Mouse (Mus musculus) gonadal fat pad, adult 2 months (tissue): ENCODE results near the gene Grm8. TPM values are rescaled to one million over a fixed set of nuclear protein-coding genes. Genes with fewer than 3 reads are reported as not detected.

ENCODE experiments used
- DNase-seq: peaks from one replicate; pipeline ENCODE4 v3.0.0-alpha.2; 2012; ENCODE audit warnings: low read depth
- polyA plus RNA-seq: library from polyadenylated mRNA; depleted of rRNA; stranded (reverse); fragments of >200 nt; gene quantifications from 2 replicates; pipeline ENCODE4 v1.2.3, GENCODE M21; 2012

The Grm8 gene
- polyA plus RNA-seq, 1 experiment, result 0.03 TPM

GRCm38 (mm10) chr6:27645054-27645453 is 489.9 kb downstream of the Grm8 start:
- no peak for DNase-seq

- DNase-seq, result no peak
These were observed 499.1 kb downstream of the Grm8 start for GRCm38 (mm10) chr6:27635898-27636297.

- DNase-seq, result no peak
These were observed 517.5 kb downstream of the Grm8 start for GRCm38 (mm10) chr6:27617472-27617871.

GRCm38 (mm10) chr6:27580485-27580884 is 554.5 kb downstream of the Grm8 start:
- DNase-seq, result no peak

GRCm38 (mm10) chr6:27545516-27545915 is 589.5 kb downstream of the Grm8 start:
- no peak for DNase-seq

GRCm38 (mm10) chr6:27517620-27518019 is 617.4 kb downstream of the Grm8 start:
- no peak for DNase-seq

- no peak for DNase-seq
These were observed 674.0 kb downstream of the Grm8 start for GRCm38 (mm10) chr6:27460998-27461397.

- DNase-seq, result no peak
These were observed 726.5 kb downstream of the Grm8 start for GRCm38 (mm10) chr6:27408473-27408872.

GRCm38 (mm10) chr6:27372416-27372815 is 762.6 kb downstream of the Grm8 start:
- DNase-seq, result no peak

- DNase-seq, result no peak
These were observed 763.9 kb downstream of the Grm8 start for GRCm38 (mm10) chr6:27371095-27371494.

GRCm38 (mm10) chr6:27363775-27364174 is 771.2 kb downstream of the Grm8 start:
- no peak for DNase-seq

GRCm38 (mm10) chr6:27360440-27360839 is 774.5 kb downstream of the Grm8 start:
- DNase-seq, result no peak

GRCm38 (mm10) chr6:27351147-27351546 is 783.8 kb downstream of the Grm8 start:
- no peak for DNase-seq

- no peak for DNase-seq
These were observed 786.7 kb downstream of the Grm8 start for GRCm38 (mm10) chr6:27348272-27348671.

- no peak for DNase-seq
These were observed 788.7 kb downstream of the Grm8 start for GRCm38 (mm10) chr6:27346311-27346710.

- DNase-seq, result no peak
These were observed 794.8 kb downstream of the Grm8 start for GRCm38 (mm10) chr6:27340131-27340530.

GRCm38 (mm10) chr6:27318575-27318974 is 816.4 kb downstream of the Grm8 start:
- DNase-seq, result no peak

- DNase-seq, result no peak
These were observed 817.6 kb downstream of the Grm8 start for GRCm38 (mm10) chr6:27317422-27317821.

- no peak for DNase-seq
These were observed 819.0 kb downstream of the Grm8 start for GRCm38 (mm10) chr6:27316018-27316417.

GRCm38 (mm10) chr6:27314273-27315009 is 820.5 kb downstream of the Grm8 start:
- DNase-seq, result no peak

GRCm38 (mm10) chr6:27310401-27310800 is 824.6 kb downstream of the Grm8 start:
- no peak for DNase-seq

GRCm38 (mm10) chr6:27305351-27305750 is 829.6 kb downstream of the Grm8 start:
- no peak for DNase-seq

GRCm38 (mm10) chr6:27264972-27265371 is 870.0 kb downstream of the Grm8 start:
- DNase-seq, result no peak

GRCm38 (mm10) chr6:27262611-27263010 is 872.4 kb downstream of the Grm8 start:
- no peak for DNase-seq
